Mouse (Mus musculus) heart, adult 11 months (tissue): ENCODE measurements around the gene Atp11b.

Experiments used
- DNase-seq: peaks from one replicate; pipeline ENCODE4 v3.0.0; 2022

Atp11b gene

GRCm38 (mm10) chr3:35753825-35754767, at the start of gene Atp11b:
Gene Atp11b (plus strand): TSS chr3:35754106.
- DNase-seq, result peak; percentile 98

GRCm38 (mm10) chr3:35704328-35704613, 49.6 kb upstream of the Atp11b start:
- DNase-seq, result no peak

GRCm38 (mm10) chr3:35719531-35720205, 34.2 kb upstream of the Atp11b start:
- DNase-seq, result no peak

GRCm38 (mm10) chr3:35720801-35721200, 33.1 kb upstream of the Atp11b start:
- DNase-seq, result no peak

- no peak for DNase-seq
Observed at GRCm38 (mm10) chr3:35721818-35722446, 32.0 kb upstream of the Atp11b start.

- no peak for DNase-seq
Observed at GRCm38 (mm10) chr3:35722811-35723210, 31.1 kb upstream of the Atp11b start.

- no peak for DNase-seq
Observed at GRCm38 (mm10) chr3:35723586-35724322, 30.2 kb upstream of the Atp11b start.

- DNase-seq, result no peak
Observed at GRCm38 (mm10) chr3:35725096-35725495, 28.8 kb upstream of the Atp11b start.

- DNase-seq, result no peak
Observed at GRCm38 (mm10) chr3:35726936-35727335, 27.0 kb upstream of the Atp11b start.

GRCm38 (mm10) chr3:35729490-35729889, 24.4 kb upstream of the Atp11b start:
- DNase-seq, result no peak

GRCm38 (mm10) chr3:35731981-35732777, 21.7 kb upstream of the Atp11b start:
- no peak for DNase-seq

GRCm38 (mm10) chr3:35732778-35733147, 21.1 kb upstream of the Atp11b start:
- no peak for DNase-seq

GRCm38 (mm10) chr3:35734509-35734908, 19.4 kb upstream of the Atp11b start:
- no peak for DNase-seq

GRCm38 (mm10) chr3:35738071-35738470, 15.8 kb upstream of the Atp11b start:
- no peak for DNase-seq

- no peak for DNase-seq
Observed at GRCm38 (mm10) chr3:35745010-35745409, 8.9 kb upstream of the Atp11b start.

GRCm38 (mm10) chr3:35746840-35747456, 7.0 kb upstream of the Atp11b start:
- DNase-seq, result no peak

GRCm38 (mm10) chr3:35750286-35750685, 3.6 kb upstream of the Atp11b start:
- DNase-seq, result no peak

- DNase-seq, result no peak
Observed at GRCm38 (mm10) chr3:35751724-35752123, 2.2 kb upstream of the Atp11b start.

GRCm38 (mm10) chr3:35762735-35763134, 8.8 kb downstream of the Atp11b start:
- no peak for DNase-seq

- DNase-seq, result no peak
Observed at GRCm38 (mm10) chr3:35764637-35765617, 11.0 kb downstream of the Atp11b start.

- DNase-seq, result no peak
Observed at GRCm38 (mm10) chr3:35779748-35780147, 25.8 kb downstream of the Atp11b start.
